25 mouse cellular contexts compared by ENCODE assay signal in genomic region chr1:131331180-131331579, GRCm38 (mm10).
"Had no signal": no experiment of that assay in that cellular context is flagged by ENCODE, and none has a peak within 500 bp of the region (broad histone marks: within the 10 kb centered on the region; RNA-seq: fewer than 3 reads in every experiment).

No protein-coding gene starts in this region.

- H3K27ac ChIP-seq: heart, embryonic 10.5 days; hindbrain, embryonic 10.5 days; hindbrain, embryonic 12.5 days; hindbrain, embryonic 14.5 days; hindbrain, postnatal 0 days; kidney, embryonic 15.5 days; kidney, postnatal 0 days; left cerebral cortex, adult 2 months; limb, embryonic 13.5 days; limb, embryonic 15.5 days; liver, embryonic 12.5 days; liver, embryonic 14.5 days had no signal

- H3K9ac ChIP-seq: heart, embryonic 12.5 days; hindbrain, embryonic 12.5 days; hindbrain, embryonic 14.5 days; kidney, embryonic 15.5 days; limb, embryonic 13.5 days; limb, embryonic 15.5 days; liver, embryonic 12.5 days; liver, embryonic 14.5 days had no signal

- H3K4me3 ChIP-seq: heart, embryonic 10.5 days; heart, embryonic 12.5 days; hindbrain, embryonic 10.5 days; hindbrain, embryonic 12.5 days; kidney, embryonic 15.5 days; left cerebral cortex, adult 2 months; limb, embryonic 13.5 days; limb, embryonic 15.5 days; liver, embryonic 12.5 days had no signal

- H3K4me2 ChIP-seq: heart, embryonic 12.5 days; hindbrain, embryonic 12.5 days; hindbrain, embryonic 14.5 days; kidney, embryonic 15.5 days; limb, embryonic 13.5 days; limb, embryonic 15.5 days; liver, embryonic 12.5 days had no signal

- H3K27me3 ChIP-seq: heart, embryonic 12.5 days; hindbrain, embryonic 12.5 days; kidney, embryonic 15.5 days; limb, embryonic 13.5 days; limb, embryonic 15.5 days; liver, embryonic 12.5 days had no signal

- H3K9me3 ChIP-seq: heart, embryonic 10.5 days; heart, embryonic 12.5 days; hindbrain, embryonic 10.5 days; hindbrain, embryonic 12.5 days; kidney, embryonic 15.5 days; limb, embryonic 13.5 days; limb, embryonic 15.5 days; liver, embryonic 12.5 days had no signal

- H3K4me1 ChIP-seq: hindbrain, embryonic 10.5 days; liver, embryonic 12.5 days had no signal

- DNase-seq: gastrocnemius, postnatal 14 days; heart, adult 18-20 months; heart, postnatal 10 days; heart, postnatal 4 days; kidney, adult 11 months; kidney, adult 2 months; kidney, adult 9 months; kidney, postnatal 14 days; kidney, postnatal 36 days; layer of hippocampus, adult 9-11 months; layer of hippocampus, postnatal 36 days; left cerebral cortex, postnatal 4 days had no signal
